Mouse (Mus musculus) liver, embryonic 11.5 days (tissue): ENCODE measurements around the gene 1700016H13Rik. TPM values are rescaled to one million over a fixed set of nuclear protein-coding genes. Genes with fewer than 3 reads are reported as not detected.
A peak's percentile ranks its signal among the peaks of the same experiment; 100 is the strongest.

ENCODE experiments used
- ATAC-seq: fragments of 200-750 bp; cut with Nextera tagmentation; replicated peaks from 2 replicates; pipeline ENCODE4 v1.8.0; 2017; ENCODE audit warnings: moderate number of reproducible peaks, mild to moderate bottlenecking, moderate TSS enrichment, moderate library complexity; ENCODE audit not compliant: low FRiP score
- DNase-seq: peaks from one replicate; pipeline ENCODE4 v3.0.0-alpha.2; 2017; ENCODE audit warnings: low spot score
- H3K27ac ChIP-seq: fragments of 300-500 bp; sonication (generic); 2 replicates; pipeline ENCODE4 v1.5.1; 2014; ENCODE audit warnings: mild to moderate bottlenecking, low read depth, low read length, control low read depth
- H3K27me3 ChIP-seq: fragments of 300-500 bp; sonication (generic); replicated peaks from 2 replicates; pipeline ENCODE4 v1.6.1; 2014; ENCODE audit warnings: low read length, mixed read lengths; ENCODE audit not compliant: control insufficient read depth, insufficient read depth
- H3K36me3 ChIP-seq: fragments of 300-500 bp; sonication (generic); 2 replicates; pipeline ENCODE4 v1.6.1; 2014; ENCODE audit warnings: mild to moderate bottlenecking, low read length, moderate library complexity, mixed read lengths; ENCODE audit not compliant: control insufficient read depth, insufficient read depth
- H3K4me1 ChIP-seq: fragments of 300-500 bp; sonication (generic); replicated peaks from 2 replicates; pipeline ENCODE4 v1.6.1; 2014; ENCODE audit warnings: low read length, mixed read lengths; ENCODE audit not compliant: control insufficient read depth, insufficient read depth
- H3K4me2 ChIP-seq: fragments of 300-500 bp; sonication (generic); 2 replicates; pipeline ENCODE4 v1.6.1; 2014; ENCODE audit warnings: mild to moderate bottlenecking, control low read depth, moderate library complexity
- H3K4me3 ChIP-seq: fragments of 300-500 bp; sonication (generic); 2 replicates; pipeline ENCODE4 v1.5.1; 2014; ENCODE audit warnings: low read depth, low read length, control low read depth
- H3K9ac ChIP-seq: fragments of 300-500 bp; sonication (generic); 2 replicates; pipeline ENCODE4 v1.6.1; 2014; ENCODE audit warnings: low read depth, low read length, control low read depth
- H3K9me3 ChIP-seq: fragments of 300-500 bp; sonication (generic); 2 replicates; pipeline ENCODE4 v1.6.1; 2016; ENCODE audit warnings: low read length, inconsistent platforms, mixed read lengths; ENCODE audit not compliant: control insufficient read depth
- WGBS: fragments of 180-500 bp; shearing (Covaris S2); extraction: QIAGEN DNeasy Blood & Tissue Kit; methylation state at CpG from one replicate; pipeline ENCODE4 v1.1.7; 2014; 5-methylcytosine and 5-hydroxymethylcytosine counted together
- polyA plus RNA-seq: library from polyadenylated mRNA; unstranded; fragments of >200 nt; fragmentation: Nextera tagmentation; extraction: Ambion mirVana; gene quantifications from 2 replicates; pipeline ENCODE4 v1.2.1, GENCODE M21; 2014

Gene 1700016H13Rik
- polyA plus RNA-seq, 1 experiment from 2014 or later: 0.15 TPM

DNA sequence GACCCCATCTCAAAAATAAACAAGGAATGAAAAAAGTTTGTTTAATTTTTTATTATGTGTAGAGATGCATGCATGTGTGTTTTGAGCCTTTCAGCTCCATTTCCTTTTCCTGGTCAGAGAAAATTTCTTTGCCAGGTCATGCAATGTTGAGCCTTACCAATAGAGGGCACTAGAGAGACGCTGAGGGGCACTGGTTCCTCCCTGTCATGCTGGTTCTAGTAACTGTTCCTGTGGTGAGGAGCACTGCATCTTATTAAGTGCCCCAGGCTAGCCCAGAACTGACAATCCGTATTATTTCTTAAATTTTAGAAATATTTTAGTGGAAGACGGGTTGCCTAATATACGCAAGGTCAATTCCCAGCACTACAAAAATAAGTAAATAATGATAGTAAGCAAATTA is 24.6 kb upstream of the 1700016H13Rik start:
- no peaks in the 10 kb centered on the region for H3K9me3 ChIP-seq
- DNase-seq (peak; percentile 58), ATAC-seq (peak; percentile 65; the same call in 1 of the 2 replicates)
- no peak overlapping the region for H3K4me2 ChIP-seq
- no peak overlapping the region for H3K9ac ChIP-seq
- H3K27ac ChIP-seq: no peak overlapping the region
- no peak overlapping the region for H3K4me3 ChIP-seq
- no peaks in the 10 kb centered on the region for H3K27me3 ChIP-seq
- no peaks in the 10 kb centered on the region for H3K36me3 ChIP-seq
- 29% methylated on average over 4 of the region's 4 CpGs for WGBS
- no peaks in the 10 kb centered on the region for H3K4me1 ChIP-seq

- 88% methylated on average over 5 of the region's 5 CpGs for WGBS
- Histone ChIP-seq H3K9me3 (no peaks in the 10 kb centered on the region), H3K9ac (no peak overlapping the region), H3K36me3 (no peaks in the 10 kb centered on the region), H3K4me2 (no peak overlapping the region), H3K27ac (no peak overlapping the region), H3K27me3 (no peaks in the 10 kb centered on the region), H3K4me3 (no peak overlapping the region), H3K4me1 (no peaks in the 10 kb centered on the region)
- no peak for ATAC-seq
- no peak for DNase-seq
Observed at GRCm38 (mm10) chr5:103678974-103679373, 23.2 kb upstream of the 1700016H13Rik start.

GRCm38 (mm10) chr5:103677894-103678293 is 22.1 kb upstream of the 1700016H13Rik start:
- H3K9ac ChIP-seq: no peak overlapping the region
- no peak for DNase-seq
- H3K4me1 ChIP-seq: no peaks in the 10 kb centered on the region
- no peak overlapping the region for H3K4me2 ChIP-seq
- H3K27me3 ChIP-seq: no peaks in the 10 kb centered on the region
- 80% methylated on average over 6 of the region's 6 CpGs for WGBS
- H3K36me3 ChIP-seq: no peaks in the 10 kb centered on the region
- no peak overlapping the region for H3K27ac ChIP-seq
- no peak for ATAC-seq
- no peak overlapping the region for H3K4me3 ChIP-seq
- no peaks in the 10 kb centered on the region for H3K9me3 ChIP-seq

DNA sequence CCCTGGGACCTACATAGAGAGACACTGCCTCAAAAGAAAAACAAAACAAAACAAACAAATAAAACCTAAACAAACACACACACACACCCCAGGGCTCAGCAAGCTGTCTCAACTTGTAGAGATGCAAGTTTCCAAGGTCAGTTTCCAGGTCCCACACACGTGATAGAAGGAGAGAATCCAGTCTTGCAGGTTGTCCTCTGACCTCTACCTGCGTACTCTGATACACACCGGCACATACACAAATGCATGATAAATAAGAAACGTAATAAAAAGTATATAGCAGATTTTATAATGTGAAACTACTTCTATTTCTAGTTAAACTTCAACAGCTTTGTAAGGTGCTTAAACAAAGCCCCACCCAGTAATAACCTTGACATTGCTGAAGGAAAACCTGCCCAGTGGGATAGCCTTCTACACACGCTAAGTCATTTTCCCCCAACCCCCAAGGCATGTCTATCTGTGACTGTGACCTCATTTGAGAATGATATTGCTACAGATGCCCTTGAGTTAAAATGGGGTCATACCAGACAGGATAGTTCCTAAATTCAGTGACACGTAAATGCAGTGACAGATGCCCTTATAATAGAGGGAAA is 20.6 kb upstream of the 1700016H13Rik start:
- H3K4me1 ChIP-seq: no peaks in the 10 kb centered on the region
- H3K9me3 ChIP-seq: no peaks in the 10 kb centered on the region
- no peak for DNase-seq
- H3K4me2 ChIP-seq: no peak overlapping the region
- ATAC-seq: no peak
- H3K4me3 ChIP-seq: no peak overlapping the region
- H3K27ac ChIP-seq: no peak overlapping the region
- H3K27me3 ChIP-seq: no peaks in the 10 kb centered on the region
- 81% methylated on average over 6 of the region's 6 CpGs for WGBS
- H3K36me3 ChIP-seq: no peaks in the 10 kb centered on the region
- H3K9ac ChIP-seq: no peak overlapping the region

GRCm38 (mm10) chr5:103674482-103674881 is 18.7 kb upstream of the 1700016H13Rik start:
- no peak overlapping the region for H3K9ac ChIP-seq
- H3K27me3 ChIP-seq: no peaks in the 10 kb centered on the region
- DNase-seq (no peak), ATAC-seq (no peak)
- H3K4me2 ChIP-seq: no peak overlapping the region
- 66% methylated on average over 6 of the region's 6 CpGs for WGBS
- H3K36me3 ChIP-seq: no peaks in the 10 kb centered on the region
- no peaks in the 10 kb centered on the region for H3K9me3 ChIP-seq
- H3K4me1 ChIP-seq: no peaks in the 10 kb centered on the region
- no peak overlapping the region for H3K27ac ChIP-seq
- no peak overlapping the region for H3K4me3 ChIP-seq

GRCm38 (mm10) chr5:103673611-103674010 is 17.8 kb upstream of the 1700016H13Rik start:
- Histone ChIP-seq H3K9me3 (no peaks in the 10 kb centered on the region), H3K36me3 (no peaks in the 10 kb centered on the region), H3K27ac (no peak overlapping the region), H3K4me1 (no peaks in the 10 kb centered on the region), H3K27me3 (no peaks in the 10 kb centered on the region), H3K9ac (no peak overlapping the region), H3K4me2 (no peak overlapping the region), H3K4me3 (no peak overlapping the region)
- 74% methylated on average over 4 of the region's 4 CpGs for WGBS
- ATAC-seq (no peak), DNase-seq (no peak)

DNA sequence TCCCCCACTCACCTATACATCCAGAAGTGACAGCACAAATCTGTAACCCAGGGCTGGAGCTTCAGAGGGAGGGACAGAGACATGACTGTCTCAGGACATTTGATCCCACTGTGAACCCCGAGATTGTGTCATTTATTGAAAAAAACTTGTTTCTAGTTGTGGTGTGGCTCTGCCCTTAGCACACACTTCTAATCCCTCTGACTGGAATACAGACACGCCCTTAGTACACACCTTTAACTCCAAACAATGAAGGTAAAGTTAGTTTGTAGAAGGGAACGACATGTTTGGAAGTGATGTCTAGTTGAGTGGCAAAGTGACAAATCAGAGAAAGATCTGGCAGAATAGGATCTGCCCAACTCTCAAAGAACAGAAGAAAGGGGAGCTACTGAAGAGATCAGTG is 16.0 kb upstream of the 1700016H13Rik start:
- H3K4me1 ChIP-seq: no peaks in the 10 kb centered on the region
- DNase-seq: no peak
- no peak overlapping the region for H3K9ac ChIP-seq
- no peak for ATAC-seq
- no peaks in the 10 kb centered on the region for H3K27me3 ChIP-seq
- no peaks in the 10 kb centered on the region for H3K36me3 ChIP-seq
- no peak overlapping the region for H3K4me2 ChIP-seq
- no peaks in the 10 kb centered on the region for H3K9me3 ChIP-seq
- no peak overlapping the region for H3K4me3 ChIP-seq
- WGBS: 60% methylated on average over 3 of the region's 3 CpGs
- H3K27ac ChIP-seq: no peak overlapping the region

GRCm38 (mm10) chr5:103665876-103666275 is 10.1 kb upstream of the 1700016H13Rik start:
- Histone ChIP-seq H3K27me3 (no peaks in the 10 kb centered on the region), H3K4me3 (no peak overlapping the region), H3K9me3 (no peaks in the 10 kb centered on the region), H3K36me3 (no peaks in the 10 kb centered on the region), H3K4me2 (no peak overlapping the region), H3K4me1 (no peaks in the 10 kb centered on the region), H3K27ac (no peak overlapping the region), H3K9ac (no peak overlapping the region)
- DNase-seq (no peak), ATAC-seq (no peak)
- WGBS: 75% methylated on average over 2 of the region's 2 CpGs

DNA sequence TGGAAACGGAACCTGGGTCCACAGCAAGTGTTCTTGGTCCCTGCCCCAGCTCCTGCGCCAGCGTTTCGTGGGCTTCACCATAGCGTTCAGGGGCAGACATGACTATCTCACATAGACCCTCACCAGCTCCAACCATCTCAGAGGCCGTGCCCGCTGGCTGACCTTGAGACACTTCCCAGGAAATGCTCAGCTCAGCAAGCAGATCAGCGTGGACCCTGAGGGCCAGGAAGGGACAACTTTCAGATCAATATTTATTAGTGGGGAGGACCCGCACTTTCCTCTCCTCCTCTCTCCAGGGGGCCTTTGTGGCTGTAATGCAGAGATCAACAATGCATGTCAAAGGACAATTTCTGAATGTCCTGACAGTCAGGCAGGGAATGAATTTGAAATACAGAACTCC is 9.1 kb upstream of the 1700016H13Rik start:
- no peak for DNase-seq
- WGBS: 78% methylated on average over 9 of the region's 9 CpGs

More for the DNA sequence above, 9.1 kb upstream of the 1700016H13Rik start:
- H3K9me3 ChIP-seq: no peaks in the 10 kb centered on the region
- no peak overlapping the region for H3K4me3 ChIP-seq
- no peaks in the 10 kb centered on the region for H3K27me3 ChIP-seq
- H3K4me1 ChIP-seq: no peaks in the 10 kb centered on the region
- no peak overlapping the region for H3K27ac ChIP-seq
- H3K36me3 ChIP-seq: no peaks in the 10 kb centered on the region
- ATAC-seq: no peak
- H3K9ac ChIP-seq: no peak overlapping the region
- H3K4me2 ChIP-seq: no peak overlapping the region
